Mouse (Mus musculus) stomach, postnatal 0 days (tissue): Measurements from ENCODE around the gene Nrxn3. TPM values are rescaled to one million over a fixed set of nuclear protein-coding genes. Genes with fewer than 3 reads are reported as not detected.

ENCODE experiments used
- ATAC-seq: fragments of 200-750 bp; cut with Nextera tagmentation; 2 replicates; pipeline ENCODE4 v1.8.0; 2017; ENCODE audit not compliant: low FRiP score, low TSS enrichment
- DNase-seq: peaks from one replicate; pipeline ENCODE4 v3.0.0-alpha.2; 2016; ENCODE audit warnings: low spot score
- H3K27ac ChIP-seq: fragments of 300-500 bp; sonication (generic); replicated peaks from 2 replicates; pipeline ENCODE4 v1.5.1; 2014; ENCODE audit warnings: mild to moderate bottlenecking, control low read depth
- H3K27me3 ChIP-seq: fragments of 300-500 bp; sonication (generic); 2 replicates; pipeline ENCODE4 v1.6.1; 2014; ENCODE audit warnings: low read length; ENCODE audit not compliant: control insufficient read depth, insufficient read depth
- H3K36me3 ChIP-seq: fragments of 300-500 bp; sonication (generic); 2 replicates; pipeline ENCODE4 v1.6.1; 2014; ENCODE audit warnings: low read length, mixed read lengths; ENCODE audit not compliant: control insufficient read depth, insufficient read depth
- H3K4me1 ChIP-seq: fragments of 300-500 bp; sonication (generic); replicated peaks from 2 replicates; pipeline ENCODE4 v1.6.1; 2014; ENCODE audit warnings: antibody characterized with exemption; ENCODE audit not compliant: control insufficient read depth, insufficient read depth
- H3K4me2 ChIP-seq: fragments of 300-500 bp; sonication (generic); replicated peaks from 2 replicates; pipeline ENCODE4 v1.6.1; 2014; ENCODE audit warnings: low read depth, mild to moderate bottlenecking, control low read depth, moderate library complexity
- H3K4me3 ChIP-seq: fragments of 300-500 bp; sonication (generic); 2 replicates; pipeline ENCODE4 v1.5.1; 2014; ENCODE audit warnings: low read depth, low read length, control low read depth
- H3K9ac ChIP-seq: fragments of 300-500 bp; sonication (generic); 2 replicates; pipeline ENCODE4 v1.6.1; 2014; ENCODE audit warnings: mild to moderate bottlenecking, low read length, control low read depth, mixed read lengths
- H3K9me3 ChIP-seq: fragments of 300-500 bp; sonication (generic); 2 replicates; pipeline ENCODE4 v1.6.1; 2016; ENCODE audit warnings: low read length; ENCODE audit not compliant: control insufficient read depth
- CTCF ChIP-seq: IDR thresholded peaks from 2 replicates; pipeline ENCODE4 v1.5.1; 2016; ENCODE audit warnings: antibody characterized with exemption, low read depth, mild to moderate bottlenecking, moderate library complexity
- EP300 ChIP-seq: optimal IDR thresholded peaks from 2 replicates; pipeline ENCODE3; 2016; ENCODE audit warnings: antibody characterized with exemption
- WGBS: fragments of 180-500 bp; shearing (Covaris S2); extraction: QIAGEN DNeasy Blood & Tissue Kit; methylation state at CpG from one replicate; pipeline ENCODE4 v1.1.7; 2014; 5-methylcytosine and 5-hydroxymethylcytosine counted together
- polyA plus RNA-seq: library from polyadenylated mRNA; unstranded; fragments of >200 nt; fragmentation: Nextera tagmentation; extraction: Ambion mirVana; gene quantifications from 2 replicates; pipeline ENCODE4 v1.2.1, GENCODE M21; 2015

Gene Nrxn3
- polyA plus RNA-seq, 1 experiment from 2014 or later, result 1.0 TPM

DNA sequence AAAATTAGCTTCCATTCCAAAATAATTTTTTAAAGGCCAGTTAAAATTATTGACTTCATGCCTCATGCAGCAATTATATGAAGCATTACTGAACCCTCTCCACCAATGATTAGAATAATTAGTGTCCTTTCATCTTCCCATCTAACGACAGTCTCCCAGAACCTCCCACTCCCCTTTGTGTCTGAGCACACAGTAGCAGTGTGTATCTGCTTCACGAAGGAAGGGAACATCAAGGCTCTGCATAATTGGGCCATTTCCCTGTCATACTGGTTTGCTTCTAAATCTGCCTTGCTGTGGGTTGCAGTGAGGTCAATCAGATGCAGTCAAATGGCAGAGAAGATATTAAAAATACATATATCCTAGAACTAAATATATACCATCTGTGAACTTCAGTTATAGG is 1291.3 kb downstream of the Nrxn3 start:
- 61% methylated on average over 2 of the region's 2 CpGs for WGBS
- Histone ChIP-seq H3K27me3 (no peaks in the 10 kb centered on the region), H3K9me3 (no peaks in the 10 kb centered on the region), H3K9ac (no peak overlapping the region), H3K4me3 (no peak overlapping the region), H3K36me3 (no peaks in the 10 kb centered on the region), H3K4me1 (no peaks in the 10 kb centered on the region), H3K27ac (no peak overlapping the region), H3K4me2 (no peak overlapping the region)
- TF ChIP-seq CTCF (no peak), EP300 (no peak)
- ATAC-seq (no peak), DNase-seq (no peak)

GRCm38 (mm10) chr12:90027023-90027422 is 1304.3 kb downstream of the Nrxn3 start:
- Histone ChIP-seq H3K36me3 (no peaks in the 10 kb centered on the region), H3K9me3 (no peaks in the 10 kb centered on the region), H3K27ac (no peak overlapping the region), H3K4me1 (no peaks in the 10 kb centered on the region), H3K4me2 (no peak overlapping the region), H3K9ac (no peak overlapping the region), H3K27me3 (no peaks in the 10 kb centered on the region), H3K4me3 (no peak overlapping the region)
- 57% methylated on average over 3 of the region's 3 CpGs for WGBS
- no peak for TF ChIP-seq EP300
- no peak for TF ChIP-seq CTCF
- no peak for DNase-seq
- ATAC-seq, result no peak

DNA sequence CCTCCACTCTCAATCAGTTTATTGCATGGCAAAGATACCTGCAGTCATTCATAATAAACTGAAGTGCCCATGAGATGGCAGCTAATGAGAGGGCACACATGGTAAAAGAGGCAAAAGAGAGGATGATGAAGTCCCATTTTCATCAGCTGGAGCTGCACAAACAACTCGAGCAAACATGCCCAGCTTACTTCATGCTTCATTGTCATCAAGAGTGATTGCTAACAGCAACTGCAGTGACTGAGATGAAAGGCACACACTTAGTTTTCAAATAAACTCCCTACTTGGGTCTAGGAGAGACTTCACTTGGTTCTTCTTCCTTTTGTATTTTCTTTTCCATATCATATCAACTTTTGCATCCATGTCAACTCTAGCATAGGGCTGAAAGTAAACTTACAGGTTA is 1318.4 kb downstream of the Nrxn3 start:
- H3K27me3 ChIP-seq, result no peaks in the 10 kb centered on the region
- TF ChIP-seq EP300 (no peak), CTCF (no peak)
- no peak overlapping the region for H3K9ac ChIP-seq
- no peaks in the 10 kb centered on the region for H3K36me3 ChIP-seq
- no peaks in the 10 kb centered on the region for H3K9me3 ChIP-seq
- DNase-seq, result no peak
- no peak overlapping the region for H3K27ac ChIP-seq
- H3K4me2 ChIP-seq, result no peak overlapping the region
- ATAC-seq, result no peak
- 50% methylated on average over 1 of the region's 1 CpGs for WGBS
- no peaks in the 10 kb centered on the region for H3K4me1 ChIP-seq
- no peak overlapping the region for H3K4me3 ChIP-seq

- ATAC-seq, result no peak
These were observed 1333.6 kb downstream of the Nrxn3 start for GRCm38 (mm10) chr12:90056256-90056655.

DNA sequence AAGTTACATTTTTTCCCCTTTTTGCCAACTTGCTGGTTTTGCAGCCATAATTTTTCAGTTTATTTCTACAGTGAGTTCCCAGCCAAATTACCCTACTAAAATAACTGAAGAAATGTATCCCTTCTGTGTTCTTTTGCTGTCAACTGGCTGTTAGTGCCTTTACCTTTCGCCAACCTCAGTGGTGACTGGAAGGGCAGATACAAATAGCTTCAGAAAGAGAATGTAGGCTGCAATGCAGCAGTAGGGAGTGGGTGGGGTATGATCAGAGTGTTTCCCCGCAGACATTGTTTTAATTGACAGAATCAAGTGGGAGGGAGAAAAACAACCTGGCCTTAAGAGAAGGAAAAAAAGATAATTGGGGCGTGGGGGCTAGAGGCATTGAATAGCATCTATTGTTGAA is 1337.1 kb downstream of the Nrxn3 start:
- 80% methylated on average over 3 of the region's 3 CpGs for WGBS
- H3K27me3 ChIP-seq, result no peaks in the 10 kb centered on the region
- no peaks in the 10 kb centered on the region for H3K36me3 ChIP-seq
- ATAC-seq, result no peak
- H3K27ac ChIP-seq, result no peak overlapping the region
- no peak overlapping the region for H3K9ac ChIP-seq
- H3K9me3 ChIP-seq, result no peaks in the 10 kb centered on the region
- H3K4me3 ChIP-seq, result no peak overlapping the region
- no peaks in the 10 kb centered on the region for H3K4me1 ChIP-seq
- no peak for DNase-seq
- TF ChIP-seq EP300 (no peak), CTCF (no peak)
- no peak overlapping the region for H3K4me2 ChIP-seq

More at GRCm38 (mm10) chr12:90056256-90056655, 1333.6 kb downstream of the Nrxn3 start:
- Histone ChIP-seq H3K4me3 (no peak overlapping the region), H3K4me1 (no peaks in the 10 kb centered on the region), H3K4me2 (no peak overlapping the region), H3K9ac (no peak overlapping the region), H3K9me3 (no peaks in the 10 kb centered on the region), H3K27me3 (no peaks in the 10 kb centered on the region), H3K36me3 (no peaks in the 10 kb centered on the region), H3K27ac (no peak overlapping the region)
- WGBS, result 84% methylated on average over 5 of the region's 5 CpGs
- TF ChIP-seq CTCF (no peak), EP300 (no peak)
- DNase-seq, result no peak

GRCm38 (mm10) chr12:90061312-90061711 is 1338.6 kb downstream of the Nrxn3 start:
- WGBS, result 32% methylated on average over 3 of the region's 3 CpGs
- DNase-seq (no peak), ATAC-seq (no peak; the same call in 1 of the 2 replicates)
- H3K27me3 ChIP-seq, result no peaks in the 10 kb centered on the region
- no peak overlapping the region for H3K4me3 ChIP-seq
- H3K27ac ChIP-seq, result no peak overlapping the region
- TF ChIP-seq EP300, result no peak
- TF ChIP-seq CTCF, result no peak
- H3K9me3 ChIP-seq, result no peaks in the 10 kb centered on the region
- H3K9ac ChIP-seq, result no peak overlapping the region
- no peaks in the 10 kb centered on the region for H3K36me3 ChIP-seq
- H3K4me1 ChIP-seq, result no peaks in the 10 kb centered on the region
- H3K4me2 ChIP-seq, result no peak overlapping the region
